Mouse (Mus musculus) C2C12 (cell line): ENCODE measurements around the gene Ndst4.

ENCODE experiments used
- CEBPB ChIP-seq: IDR thresholded peaks from one replicate; pipeline ENCODE4 v1.6.1; 2011; ENCODE audit warnings: low read depth, mild to moderate bottlenecking, control low read depth, moderate library complexity
- CTCF ChIP-seq: IDR thresholded peaks from one replicate; pipeline ENCODE4 v1.5.1; 2011; ENCODE audit not compliant: control insufficient read depth, insufficient read depth, insufficient read length

- TF ChIP-seq CTCF (no peak), CEBPB (no peak)
Observed at GRCm38 (mm10) chr3:125683460-125684230, 279.8 kb downstream of the Ndst4 start.
